In genomic region chr1:92474066-92474578, GRCm38 (mm10) we compare ENCODE assay signal across 8 mouse cellular contexts. TPM values are rescaled to one million over a fixed set of nuclear protein-coding genes. Genes with fewer than 3 reads are reported as not detected.
A peak's percentile ranks its signal among the peaks of the same experiment; 100 is the strongest.
DNase-seq lines count a peak whose midpoint lies in the region; ATAC-seq and TF ChIP-seq lines count a peak whose summit lies in the region.

No protein-coding gene starts in this region.

- WGBS in heart, embryonic 11.5 days (ENCODE audit: insufficient replicate concordance): 2% methylated on average over 10 of the region's 10 CpGs
- WGBS in forebrain, embryonic 13.5 days: 6% methylated on average over 10 of the region's 10 CpGs
- WGBS in liver, embryonic 15.5 days (ENCODE audit: insufficient replicate concordance): 3% methylated on average over 10 of the region's 10 CpGs

- no peak for TF ChIP-seq POLR2A in ES-Bruce4 (IDR thresholded peaks at IDR 0.05; ENCODE audit: insufficient read depth, low read length)

- no peak for TF ChIP-seq CTCF in ES-Bruce4 (IDR thresholded peaks at IDR 0.05; ENCODE audit: low read depth, low read length)

- H3K9ac ChIP-seq in heart, embryonic 11.5 days (ENCODE audit: low read depth, low read length): peak overlapping the region; percentile 98
- H3K9ac ChIP-seq in ES-Bruce4 (ENCODE audit: low read depth, poor library complexity, severe bottlenecking): peak overlapping the region; percentile 53
- peak overlapping the region; percentile 68 for H3K9ac ChIP-seq in forebrain, embryonic 13.5 days
- H3K9ac ChIP-seq in liver, embryonic 15.5 days: peak overlapping the region; percentile 56

- H3K27ac ChIP-seq in heart, embryonic 11.5 days (ENCODE audit: low read depth, low read length): no peak overlapping the region
- H3K27ac ChIP-seq in ES-Bruce4 (ENCODE audit: insufficient read depth, low read length): no peak overlapping the region
- no peak overlapping the region for H3K27ac ChIP-seq in forebrain, embryonic 13.5 days
- peak overlapping the region; percentile 15 for H3K27ac ChIP-seq in liver, embryonic 15.5 days (replicated peaks)

- peaks cover 7% of the 10 kb centered on the region; the same call in 1 of the 2 replicates for H3K36me3 ChIP-seq in heart, embryonic 11.5 days (ENCODE audit: control insufficient read depth, insufficient read depth, low read length)
- H3K36me3 ChIP-seq in ES-Bruce4 (ENCODE audit: control insufficient read depth, insufficient read depth, low read length, poor library complexity, severe bottlenecking): peaks cover 13% of the 10 kb centered on the region
- H3K36me3 ChIP-seq in forebrain, embryonic 13.5 days (ENCODE audit: poor library complexity, severe bottlenecking): peaks cover 19% of the 10 kb centered on the region
- peaks cover 15% of the 10 kb centered on the region for H3K36me3 ChIP-seq in liver, embryonic 15.5 days (replicated peaks)

- peak overlapping the region; percentile 98 for H3K4me3 ChIP-seq in heart, embryonic 11.5 days (ENCODE audit: low read depth, low read length)
- peak overlapping the region; percentile 76 for H3K4me3 ChIP-seq in ES-Bruce4 (ENCODE audit: low read depth, low read length)
- peak overlapping the region; percentile 88 for H3K4me3 ChIP-seq in forebrain, embryonic 13.5 days
- peak overlapping the region; percentile 91 for H3K4me3 ChIP-seq in liver, embryonic 15.5 days (replicated peaks)

- H3K27me3 ChIP-seq in heart, embryonic 11.5 days (ENCODE audit: control insufficient read depth, insufficient read depth, low read length): no peaks in the 10 kb centered on the region
- H3K27me3 ChIP-seq in ES-Bruce4 (ENCODE audit: control insufficient read depth, insufficient read depth, low read length, poor library complexity, severe bottlenecking): no peaks in the 10 kb centered on the region
- H3K27me3 ChIP-seq in forebrain, embryonic 13.5 days: peaks cover 10% of the 10 kb centered on the region; the same call in 1 of the 2 replicates
- H3K27me3 ChIP-seq in liver, embryonic 15.5 days: 0 out of 2 replicates have a peak, but pooled peaks cover 3% of the 10 kb centered on the region

- TF ChIP-seq EP300 in ES-Bruce4 (IDR thresholded peaks at IDR 0.05; ENCODE audit: insufficient read depth, low read depth, low read length): no peak

- H3K4me1 ChIP-seq in heart, embryonic 11.5 days (ENCODE audit: control insufficient read depth, insufficient read depth, low read length): peaks cover 5% of the 10 kb centered on the region
- no peaks in the 10 kb centered on the region for H3K4me1 ChIP-seq in ES-Bruce4 (ENCODE audit: control insufficient read depth, insufficient read depth, low read length)
- peaks cover 17% of the 10 kb centered on the region for H3K4me1 ChIP-seq in forebrain, embryonic 13.5 days
- peaks cover 21% of the 10 kb centered on the region for H3K4me1 ChIP-seq in liver, embryonic 15.5 days (replicated peaks)

- peak; percentile 62; the same call in 1 of the 2 replicates for ATAC-seq in heart, embryonic 11.5 days (replicated peaks; ENCODE audit: insufficient number of reproducible peaks, low FRiP score, low TSS enrichment)
- peak; percentile 77 for ATAC-seq in forebrain, embryonic 13.5 days
- ATAC-seq in liver, embryonic 15.5 days (ENCODE audit: insufficient read depth): peak; percentile 54

- no peaks in the 10 kb centered on the region for H3K9me3 ChIP-seq in heart, embryonic 11.5 days (replicated peaks; ENCODE audit: control insufficient read depth, low read length)
- H3K9me3 ChIP-seq in ES-Bruce4 (replicated peaks; ENCODE audit: control insufficient read depth, insufficient read depth, low read length, poor library complexity, severe bottlenecking): no peaks in the 10 kb centered on the region
- H3K9me3 ChIP-seq in forebrain, embryonic 13.5 days (replicated peaks): no peaks in the 10 kb centered on the region
- H3K9me3 ChIP-seq in liver, embryonic 15.5 days (replicated peaks): no peaks in the 10 kb centered on the region

- H3K4me2 ChIP-seq in heart, embryonic 11.5 days: peak overlapping the region; percentile 95
- peak overlapping the region; percentile 73 for H3K4me2 ChIP-seq in forebrain, embryonic 13.5 days
- H3K4me2 ChIP-seq in liver, embryonic 15.5 days: peak overlapping the region; percentile 83

- DNase-seq in heart, postnatal 4 days: no peak
- no peak for DNase-seq in adrenal gland, postnatal 25 days
- no peak for DNase-seq in urinary bladder, adult 2 months (ENCODE audit: low spot score)
- no peak for DNase-seq in adipocyte (ENCODE audit: low spot score)

RNA-seq across cellular contexts. Expression of gene Ndufa10, which starts 0.5 kb away (rescaled TPM):
- polyA plus RNA-seq in heart, embryonic 11.5 days (2014; fragmentation: Nextera tagmentation; extraction: Ambion mirVana): 462 and 465 TPM in 2 replicates
- 100 to 1,000 TPM; 633 to 644 TPM for total RNA-seq in heart, postnatal 4 days (2021)
- polyA plus RNA-seq in ES-Bruce4 (2011; ENCODE audit: insufficient read depth, insufficient read length, low read depth, missing spikeins): 187 and 210 TPM in 2 replicates
- 262 and 301 TPM in 2 replicates for polyA plus RNA-seq in forebrain, embryonic 13.5 days (2015; fragmentation: Nextera tagmentation; extraction: Ambion mirVana)
- polyA plus RNA-seq in liver, embryonic 15.5 days (2015; fragmentation: Nextera tagmentation; extraction: Ambion mirVana): 136 and 145 TPM in 2 replicates
- 337 and 339 TPM in 2 replicates for total RNA-seq in adrenal gland, postnatal 25 days (2021)
- polyA plus RNA-seq in urinary bladder, adult 2 months (2012; rRNA removed): 94.5 and 96.3 TPM in 2 replicates

RNA-seq across cellular contexts. Expression of gene Olfr1416, which starts 10.8 kb away (rescaled TPM):
- not detected in 2 replicates for polyA plus RNA-seq in heart, embryonic 11.5 days (2014; fragmentation: Nextera tagmentation; extraction: Ambion mirVana)
- total RNA-seq in heart, postnatal 4 days (2021): not detected
- polyA plus RNA-seq in ES-Bruce4 (2011; ENCODE audit: insufficient read depth, insufficient read length, low read depth, missing spikeins): not detected in 2 replicates
- not detected in 2 replicates for polyA plus RNA-seq in forebrain, embryonic 13.5 days (2015; fragmentation: Nextera tagmentation; extraction: Ambion mirVana)
- not detected in 2 replicates for polyA plus RNA-seq in liver, embryonic 15.5 days (2015; fragmentation: Nextera tagmentation; extraction: Ambion mirVana)
- not detected in 2 replicates for total RNA-seq in adrenal gland, postnatal 25 days (2021)
- polyA plus RNA-seq in urinary bladder, adult 2 months (2012; rRNA removed): not detected in 2 replicates

RNA-seq across cellular contexts. Expression of gene Olfr1415, which starts 21.8 kb away (rescaled TPM):
- polyA plus RNA-seq in heart, embryonic 11.5 days (2014; fragmentation: Nextera tagmentation; extraction: Ambion mirVana): not detected in 2 replicates
- total RNA-seq in heart, postnatal 4 days (2021): not detected
- polyA plus RNA-seq in ES-Bruce4 (2011; ENCODE audit: insufficient read depth, insufficient read length, low read depth, missing spikeins): not detected in 2 replicates
- not detected in 2 replicates for polyA plus RNA-seq in forebrain, embryonic 13.5 days (2015; fragmentation: Nextera tagmentation; extraction: Ambion mirVana)
- not detected in 2 replicates for polyA plus RNA-seq in liver, embryonic 15.5 days (2015; fragmentation: Nextera tagmentation; extraction: Ambion mirVana)
- total RNA-seq in adrenal gland, postnatal 25 days (2021): not detected in 2 replicates
- not detected in 2 replicates for polyA plus RNA-seq in urinary bladder, adult 2 months (2012; rRNA removed)

RNA-seq across cellular contexts. Expression of gene Olfr1414, which starts 44.3 kb away (rescaled TPM):
- not detected in 2 replicates for polyA plus RNA-seq in heart, embryonic 11.5 days (2014; fragmentation: Nextera tagmentation; extraction: Ambion mirVana)
- not detected for total RNA-seq in heart, postnatal 4 days (2021)
- not detected in 2 replicates for polyA plus RNA-seq in ES-Bruce4 (2011; ENCODE audit: insufficient read depth, insufficient read length, low read depth, missing spikeins)
- not detected in 2 replicates for polyA plus RNA-seq in forebrain, embryonic 13.5 days (2015; fragmentation: Nextera tagmentation; extraction: Ambion mirVana)
- polyA plus RNA-seq in liver, embryonic 15.5 days (2015; fragmentation: Nextera tagmentation; extraction: Ambion mirVana): not detected in 2 replicates
- not detected in 2 replicates for total RNA-seq in adrenal gland, postnatal 25 days (2021)
- not detected in 2 replicates for polyA plus RNA-seq in urinary bladder, adult 2 months (2012; rRNA removed)
